Mouse (Mus musculus) thymus, adult 2 months (tissue): ENCODE results near the gene Trim2.

Experiments
- CTCF ChIP-seq: fragments of 200-500 bp; IDR thresholded peaks from 2 replicates; pipeline ENCODE4 v1.5.1; 2012; ENCODE audit warnings: mild to moderate bottlenecking, control low read depth, low read length, moderate library complexity, borderline replicate concordance; ENCODE audit not compliant: control insufficient read depth, poor library complexity, insufficient read depth; ENCODE audit errors: extremely low read depth
- POLR2A ChIP-seq: fragments of 200-500 bp; IDR thresholded peaks from 2 replicates; pipeline ENCODE4 v1.6.1; 2012; ENCODE audit warnings: mild to moderate bottlenecking, low read length, control low read depth, moderate library complexity; ENCODE audit not compliant: control insufficient read depth, poor library complexity, insufficient read depth; ENCODE audit errors: extremely low read depth

GRCm38 (mm10) chr3:84270624-84270995 lies 36.1 kb downstream of the Trim2 start:
- TF ChIP-seq CTCF (no peak), POLR2A (no peak)
